19 mouse cellular contexts compared by ENCODE assay signal in the genomic region with DNA sequence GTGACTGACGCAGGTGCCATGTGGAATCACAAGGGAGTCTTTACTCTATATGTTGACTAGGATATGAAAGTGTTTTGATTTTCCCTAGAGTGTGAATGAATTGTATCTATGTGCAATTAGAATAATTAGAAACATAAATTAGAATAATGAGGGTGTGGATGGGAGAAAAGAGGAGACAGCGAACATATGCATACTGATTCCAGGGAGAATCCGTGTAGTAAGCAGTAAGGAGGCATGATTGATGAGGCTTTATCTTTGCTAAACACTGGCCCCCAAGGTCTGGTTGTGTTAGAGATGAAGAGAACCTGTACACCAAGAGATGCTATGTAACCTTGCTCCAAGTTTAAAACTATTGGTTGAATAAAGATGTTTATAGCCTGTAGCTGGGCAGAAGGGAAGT.
"Had no signal": no experiment of that assay in that cellular context is flagged by ENCODE, and none has a peak within 500 bp of the region (broad histone marks: within the 10 kb centered on the region; RNA-seq: fewer than 3 reads in every experiment).

No protein-coding gene starts in this region.

- ATAC-seq: lung, postnatal 0 days; midbrain, embryonic 16.5 days had no signal

- H3K4me3 ChIP-seq: kidney, embryonic 15.5 days; left cerebral cortex, adult 2 months; liver, embryonic 13.5 days; midbrain, embryonic 12.5 days; myocyte; stomach, embryonic 15.5 days had no signal

- H3K9ac ChIP-seq: kidney, embryonic 15.5 days; liver, embryonic 13.5 days; lung, embryonic 14.5 days; midbrain, embryonic 12.5 days; stomach, embryonic 15.5 days had no signal

- H3K9me3 ChIP-seq: kidney, embryonic 15.5 days; liver, embryonic 13.5 days; midbrain, embryonic 12.5 days; stomach, embryonic 15.5 days had no signal

- H3K36me3 ChIP-seq: kidney, embryonic 15.5 days; liver, embryonic 13.5 days; midbrain, embryonic 12.5 days; stomach, embryonic 15.5 days had no signal

- H3K4me1 ChIP-seq: kidney, embryonic 15.5 days; liver, embryonic 13.5 days; midbrain, embryonic 12.5 days; stomach, embryonic 15.5 days had no signal

- H3K4me2 ChIP-seq: kidney, embryonic 15.5 days; liver, embryonic 13.5 days; lung, embryonic 14.5 days; midbrain, embryonic 12.5 days; stomach, embryonic 15.5 days had no signal

- H3K27ac ChIP-seq: kidney, embryonic 15.5 days; left cerebral cortex, adult 2 months; liver, embryonic 13.5 days; macrophage; midbrain, embryonic 12.5 days; stomach, embryonic 15.5 days had no signal

- DNase-seq: kidney, adult 11 months; kidney, adult 8-10 months; kidney, postnatal 10 days; kidney, postnatal 36 days; layer of hippocampus, postnatal 36 days; liver, embryonic 13.5 days; lung, embryonic 14.5 days; retina, postnatal 1 day; right cerebral cortex, postnatal 25 days; spleen, adult 18-20 months; thymus, postnatal 25 days had no signal

- H3K27me3 ChIP-seq: kidney, embryonic 15.5 days; liver, embryonic 13.5 days; midbrain, embryonic 12.5 days; stomach, embryonic 15.5 days had no signal
